Mouse (Mus musculus): ENCODE data around the gene Akr1b10. TPM values are rescaled to one million over a fixed set of nuclear protein-coding genes. Genes with fewer than 3 reads are reported as not detected.
A peak's percentile ranks its signal among the peaks of the same experiment; 100 is the strongest.
"Not testable (repeated sequence)": the region's sequence is repeated elsewhere in the genome, so short reads cannot be mapped to it uniquely, and the experiment has no call there.

Gene Akr1b10
- total and polyA plus RNA-seq, 3 experiments: 2.7 to 67.6 (median 43.4) TPM

GRCm38 (mm10) chr6:34344135-34344850 is 39.7 kb upstream of the Akr1b10 start:
- Histone ChIP-seq H3K9me3 (replicated peaks) (no peaks in the 10 kb centered on the region), H3K4me1 (ENCODE audit: insufficient read depth, low read depth, low read length) (no peaks in the 10 kb centered on the region; the same call in 1 of the 2 replicates), H3K4me3 (ENCODE audit: low read depth, low read length) (no peak overlapping the region), H3K36me3 (replicated peaks) (no peaks in the 10 kb centered on the region), H3K27me3 (ENCODE audit: insufficient read depth, low read length) (peaks cover 17% of the 10 kb centered on the region)
- no peak for DNase-seq (ENCODE audit: low spot score)
- no peak for TF ChIP-seq TAL1 (conservative IDR thresholded peaks at IDR 0.05; ENCODE audit: low read depth, low read length)
- no peak for TF ChIP-seq CTCF (IDR thresholded peaks at IDR 0.05; ENCODE audit: low read depth, low read length)
- no peak for ATAC-seq (ENCODE audit: extremely low read depth, insufficient number of reproducible peaks, low FRiP score, poor library complexity, severe bottlenecking)

GRCm38 (mm10) chr6:34344935-34345334 is 39.1 kb upstream of the Akr1b10 start:
- Histone ChIP-seq H3K4me3 (ENCODE audit: low read depth, low read length) (no peak overlapping the region), H3K27me3 (ENCODE audit: insufficient read depth, low read length) (peaks cover 17% of the 10 kb centered on the region), H3K9me3 (replicated peaks) (no peaks in the 10 kb centered on the region), H3K4me1 (ENCODE audit: insufficient read depth, low read depth, low read length) (no peaks in the 10 kb centered on the region; the same call in 1 of the 2 replicates), H3K36me3 (replicated peaks) (no peaks in the 10 kb centered on the region)
- TF ChIP-seq GATA2 (IDR thresholded peaks at IDR 0.05; ENCODE audit: borderline replicate concordance, low read depth, low read length): no peak
- ATAC-seq (ENCODE audit: extremely low read depth, insufficient number of reproducible peaks, low FRiP score, poor library complexity, severe bottlenecking) (no peak), DNase-seq (ENCODE audit: low spot score) (no peak)

GRCm38 (mm10) chr6:34346096-34346898 is 37.7 kb upstream of the Akr1b10 start:
- TF ChIP-seq CTCF (IDR thresholded peaks at IDR 0.05; ENCODE audit: low read depth, low read length): peak; percentile 50
- TF ChIP-seq GATA1 (IDR thresholded peaks at IDR 0.05; ENCODE audit: borderline replicate concordance, low read length): no peak
- Histone ChIP-seq H3K4me3 (ENCODE audit: low read depth, low read length) (no peak overlapping the region), H3K9me3 (replicated peaks) (no peaks in the 10 kb centered on the region), H3K27me3 (ENCODE audit: insufficient read depth, low read length) (peaks cover 17% of the 10 kb centered on the region), H3K36me3 (replicated peaks) (no peaks in the 10 kb centered on the region), H3K4me1 (ENCODE audit: insufficient read depth, low read depth, low read length) (no peaks in the 10 kb centered on the region; the same call in 1 of the 2 replicates)
- DNase-seq (ENCODE audit: low spot score) (peak; percentile 54), ATAC-seq (ENCODE audit: extremely low read depth, insufficient number of reproducible peaks, low FRiP score, poor library complexity, severe bottlenecking) (peak; percentile 49; the same call in 1 of the 2 replicates)

GRCm38 (mm10) chr6:34350037-34350699 is 33.9 kb upstream of the Akr1b10 start:
- Histone ChIP-seq H3K4me1 (ENCODE audit: insufficient read depth, low read depth, low read length) (no peaks in the 10 kb centered on the region; the same call in 1 of the 2 replicates), H3K36me3 (replicated peaks) (no peaks in the 10 kb centered on the region), H3K9me3 (replicated peaks) (no peaks in the 10 kb centered on the region), H3K4me3 (ENCODE audit: low read depth, low read length) (no peak overlapping the region), H3K27me3 (ENCODE audit: insufficient read depth, low read length) (peaks cover 27% of the 10 kb centered on the region)
- no peak for DNase-seq (ENCODE audit: low spot score)
- no peak for TF ChIP-seq GATA1 (IDR thresholded peaks at IDR 0.05; ENCODE audit: borderline replicate concordance, low read length)
- no peak for TF ChIP-seq CTCF (IDR thresholded peaks at IDR 0.05; ENCODE audit: low read depth, low read length)
- no peak for TF ChIP-seq GATA2 (IDR thresholded peaks at IDR 0.05; ENCODE audit: borderline replicate concordance, low read depth, low read length)
- no peak for TF ChIP-seq POLR2AphosphoS5 (IDR thresholded peaks at IDR 0.05; ENCODE audit: insufficient replicate concordance, low read depth, low read length)
- no peak for TF ChIP-seq TAL1 (conservative IDR thresholded peaks at IDR 0.05; ENCODE audit: low read depth, low read length)
- ATAC-seq (ENCODE audit: extremely low read depth, insufficient number of reproducible peaks, low FRiP score, poor library complexity, severe bottlenecking): no peak

- ATAC-seq (ENCODE audit: extremely low read depth, insufficient number of reproducible peaks, low FRiP score, poor library complexity, severe bottlenecking); H3K9me3 ChIP-seq (replicated peaks); H3K36me3 ChIP-seq (replicated peaks); H3K4me3 ChIP-seq (ENCODE audit: low read depth, low read length); DNase-seq (ENCODE audit: low spot score); H3K4me1 ChIP-seq (ENCODE audit: insufficient read depth, low read depth, low read length): not testable (repeated sequence)
- H3K27me3 ChIP-seq (ENCODE audit: insufficient read depth, low read length): peaks cover 27% of the 10 kb centered on the region
Measured at GRCm38 (mm10) chr6:34351481-34351880, 32.5 kb upstream of the Akr1b10 start.

- TF ChIP-seq POLR2AphosphoS5 (IDR thresholded peaks at IDR 0.05; ENCODE audit: insufficient replicate concordance, low read depth, low read length): no peak
- TF ChIP-seq GATA2 (IDR thresholded peaks at IDR 0.05; ENCODE audit: borderline replicate concordance, low read depth, low read length): no peak
- no peak for TF ChIP-seq CTCF (IDR thresholded peaks at IDR 0.05; ENCODE audit: low read depth, low read length)
- no peak for TF ChIP-seq TAL1 (conservative IDR thresholded peaks at IDR 0.05; ENCODE audit: low read depth, low read length)
- no peak for TF ChIP-seq GATA1 (IDR thresholded peaks at IDR 0.05; ENCODE audit: borderline replicate concordance, low read length)
- H3K4me3 ChIP-seq (ENCODE audit: low read depth, low read length): no peak overlapping the region
- no peaks in the 10 kb centered on the region for H3K36me3 ChIP-seq (replicated peaks)
- H3K9me3 ChIP-seq (replicated peaks): no peaks in the 10 kb centered on the region
- DNase-seq (ENCODE audit: low spot score): no peak
- no peak for ATAC-seq (ENCODE audit: extremely low read depth, insufficient number of reproducible peaks, low FRiP score, poor library complexity, severe bottlenecking)
- H3K4me1 ChIP-seq (ENCODE audit: insufficient read depth, low read depth, low read length): no peaks in the 10 kb centered on the region
- H3K27me3 ChIP-seq (ENCODE audit: insufficient read depth, low read length): peaks cover 27% of the 10 kb centered on the region
Measured at GRCm38 (mm10) chr6:34352401-34352800, 31.6 kb upstream of the Akr1b10 start.
